Mouse (Mus musculus) gastrocnemius, adult 18-20 months (tissue): ENCODE measurements around the gene Lgals2. TPM values are rescaled to one million over a fixed set of nuclear protein-coding genes. Genes with fewer than 3 reads are reported as not detected.

ENCODE experiments used
- DNase-seq: peaks from one replicate; pipeline ENCODE4 v3.0.0; 2021; ENCODE audit warnings: low spot score
- long read RNA-seq, 2 experiments: library from polyadenylated mRNA; stranded (forward); transcript quantifications; one replicate each; pipeline ENCODE4 v2.0.0; 2021
- total RNA-seq, 2 experiments: library from RNA; stranded (reverse); gene quantifications; 2 replicates each; pipeline ENCODE4 v1.2.3; 2021

The Lgals2 gene
- not detected for total RNA-seq
- long read RNA-seq, experiment 1 = 0 reads
- long read RNA-seq, experiment 2 = 0 reads

DNA sequence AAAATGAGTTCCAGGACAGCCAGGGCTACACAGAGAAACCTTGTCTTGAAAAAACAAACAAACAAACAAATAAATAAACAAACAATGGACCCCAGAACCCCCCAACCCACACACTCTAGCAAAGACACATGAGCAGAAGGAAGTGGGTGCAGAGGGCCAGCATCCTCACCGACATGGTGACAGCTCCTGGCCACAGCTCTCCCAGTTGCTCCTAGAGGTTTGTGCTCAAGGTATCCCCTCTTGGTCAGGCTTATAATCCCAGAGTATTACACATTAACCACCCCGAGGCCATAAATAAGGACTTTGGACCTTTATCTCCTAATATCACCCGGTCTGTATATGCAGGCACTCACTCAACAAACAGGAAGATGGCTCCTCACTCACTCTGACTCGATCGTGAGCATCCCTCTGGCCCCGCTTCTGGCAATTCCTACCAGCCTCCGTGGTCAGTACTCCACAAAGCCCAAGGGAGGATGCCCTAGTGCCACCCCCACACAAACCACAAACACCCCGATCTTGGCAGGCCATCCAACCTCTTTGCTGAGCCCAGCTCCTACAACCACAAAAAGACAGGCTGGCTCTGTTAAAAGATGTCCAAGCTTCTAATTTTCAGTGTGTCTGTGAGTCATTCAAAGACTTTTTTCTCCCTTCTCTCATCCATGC, at the start of gene Lgals2:
TSS of gene Lgals2 (minus strand) at position 227 of the 663 bp plus-strand sequence.
- DNase-seq = no peak

DNA sequence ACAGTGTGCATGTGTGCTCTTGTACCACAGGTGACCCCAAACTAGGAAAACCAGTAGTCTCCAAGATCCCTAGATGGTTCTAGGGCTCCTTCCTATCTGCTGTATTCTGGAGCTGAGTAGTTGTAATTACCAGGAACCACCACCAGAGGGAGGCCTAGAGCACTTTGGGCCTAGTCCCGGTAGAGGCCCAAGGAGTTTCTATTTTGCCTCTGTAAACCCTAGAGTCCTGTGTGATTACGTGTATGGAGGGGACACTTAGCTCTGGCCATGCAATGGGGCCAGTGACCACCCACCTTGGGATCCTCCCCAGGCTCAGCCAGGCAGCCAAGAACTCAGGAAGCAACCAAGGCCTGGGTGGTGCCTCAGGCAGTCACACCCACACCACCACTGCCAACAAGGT, 47.9 kb upstream of the Lgals2 start:
- DNase-seq = peak; percentile 84

DNA sequence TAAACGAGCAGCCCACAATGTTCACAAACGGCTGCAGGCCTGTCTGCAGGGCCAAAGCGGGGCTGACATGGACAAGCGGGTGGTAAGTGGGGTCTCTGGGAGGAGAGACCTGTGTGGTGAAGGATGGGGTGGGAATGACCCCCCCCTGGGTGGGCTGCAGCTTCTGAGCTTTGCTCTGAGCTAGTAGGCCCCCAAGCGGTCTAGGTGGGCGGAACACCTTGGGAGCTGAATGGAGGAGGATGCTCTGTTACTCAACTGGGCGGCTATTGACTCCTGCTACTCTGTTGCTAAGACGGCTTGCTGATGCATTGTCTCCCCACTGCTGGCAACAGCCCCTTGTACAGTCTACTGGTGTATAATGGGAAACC, 46.1 kb upstream of the Lgals2 start:
- no peak for DNase-seq

DNA sequence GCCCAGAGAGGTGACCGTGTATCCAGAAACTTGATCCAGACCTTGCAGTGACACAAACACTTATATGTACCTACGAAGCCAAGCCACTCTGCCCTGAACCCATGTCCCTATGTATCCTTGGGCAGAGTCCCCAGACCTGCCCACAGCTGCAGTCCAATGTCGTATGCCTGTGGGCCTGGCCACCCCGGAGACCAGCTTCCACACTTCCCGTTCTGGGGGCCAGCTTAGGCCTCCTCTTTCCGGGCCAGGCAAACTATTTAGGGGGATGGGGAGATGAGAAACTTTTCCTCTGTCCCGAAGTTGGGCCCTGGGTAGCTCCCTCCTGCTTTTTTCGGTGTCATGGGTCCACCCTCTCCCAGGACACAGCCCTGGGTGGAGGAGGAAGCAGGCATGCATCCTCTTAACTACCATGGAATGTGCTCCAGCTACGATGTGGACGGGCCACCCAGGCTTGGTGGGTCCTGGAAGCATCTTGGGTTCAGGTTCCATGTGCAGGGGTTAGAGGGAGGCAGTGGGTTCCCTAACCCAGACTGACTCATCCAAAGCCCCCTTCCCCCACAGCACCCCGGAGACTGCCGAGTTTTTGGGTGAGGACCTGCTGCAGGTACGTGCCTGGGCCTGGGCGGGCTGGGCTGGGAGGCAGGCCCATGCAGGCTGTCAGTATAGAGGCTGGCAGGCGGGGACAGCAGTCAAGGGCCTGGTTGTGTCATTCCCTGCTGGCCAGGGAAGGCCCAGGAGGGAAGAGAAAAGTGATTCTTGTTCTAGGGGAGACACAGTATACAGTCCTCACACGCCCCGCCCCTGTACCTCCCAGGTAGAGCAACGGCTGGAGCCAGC, 45.5 kb upstream of the Lgals2 start:
- DNase-seq = no peak

DNA sequence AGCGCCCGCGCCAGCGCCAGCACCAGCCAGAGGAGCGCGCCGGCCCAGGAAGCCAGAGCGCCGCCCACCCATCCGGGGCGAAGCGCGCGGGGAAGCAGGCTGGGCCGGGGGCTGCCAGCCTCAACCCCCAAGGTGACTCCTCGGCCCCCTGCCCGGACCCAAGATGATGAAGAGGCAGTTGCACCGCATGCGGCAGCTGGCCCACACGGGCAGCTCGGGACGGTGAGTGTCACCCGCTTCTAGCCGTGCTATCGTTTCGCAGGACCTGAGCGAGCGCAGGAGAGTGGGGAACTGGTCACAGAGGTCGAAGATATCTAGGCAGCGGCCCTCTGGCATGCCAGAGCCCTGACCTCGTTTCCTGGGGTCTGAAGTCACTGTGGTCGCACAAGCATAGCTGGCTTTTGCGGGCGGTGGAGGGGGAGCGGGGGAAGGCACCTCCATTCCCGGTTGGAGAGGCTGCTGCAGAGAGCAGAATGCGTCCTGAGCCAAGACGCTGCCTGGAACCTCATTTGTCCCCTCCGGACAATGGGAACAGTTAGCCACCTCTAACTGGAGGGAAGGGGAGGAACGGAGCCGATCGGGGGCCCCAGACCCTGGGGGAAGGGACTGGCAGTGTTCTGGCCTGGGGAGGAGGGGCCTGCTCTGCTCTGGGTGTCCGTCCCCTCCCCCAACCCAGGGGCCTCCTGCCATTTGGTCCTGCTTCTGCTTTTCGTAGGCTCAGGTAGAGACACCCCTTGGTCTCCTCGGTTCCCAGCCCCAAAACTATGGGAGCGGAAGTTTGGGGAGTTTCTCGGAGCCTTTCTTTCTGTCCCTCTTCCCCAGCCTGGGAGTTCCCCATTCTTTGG, 44.6 kb upstream of the Lgals2 start, which contains the start of gene Sh3bp1:
TSS of gene Sh3bp1 (plus strand) at position 29 of the 845 bp plus-strand sequence.
- peak; percentile 51 for DNase-seq

DNA sequence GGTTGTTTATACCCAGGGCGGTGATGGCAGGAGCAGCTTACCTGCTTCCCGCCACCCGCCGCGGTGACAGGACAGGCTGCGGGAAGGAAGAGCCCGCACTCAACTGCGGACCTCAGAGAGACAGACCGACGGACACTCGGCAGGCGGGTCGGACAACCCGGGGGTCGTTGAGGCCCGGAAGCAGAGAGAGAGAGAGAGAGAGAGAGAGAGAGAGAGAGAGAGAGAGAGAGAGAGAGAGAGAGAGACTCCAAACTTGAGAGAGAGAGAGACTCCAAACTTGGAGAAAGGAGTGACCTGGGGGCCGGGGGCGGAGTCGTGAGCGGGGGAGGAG, 44.0 kb upstream of the Lgals2 start, which contains the start of gene Gm49510:
TSS of gene Gm49510 (plus strand) at position 259 of the 331 bp plus-strand sequence.
- DNase-seq = no peak

DNA sequence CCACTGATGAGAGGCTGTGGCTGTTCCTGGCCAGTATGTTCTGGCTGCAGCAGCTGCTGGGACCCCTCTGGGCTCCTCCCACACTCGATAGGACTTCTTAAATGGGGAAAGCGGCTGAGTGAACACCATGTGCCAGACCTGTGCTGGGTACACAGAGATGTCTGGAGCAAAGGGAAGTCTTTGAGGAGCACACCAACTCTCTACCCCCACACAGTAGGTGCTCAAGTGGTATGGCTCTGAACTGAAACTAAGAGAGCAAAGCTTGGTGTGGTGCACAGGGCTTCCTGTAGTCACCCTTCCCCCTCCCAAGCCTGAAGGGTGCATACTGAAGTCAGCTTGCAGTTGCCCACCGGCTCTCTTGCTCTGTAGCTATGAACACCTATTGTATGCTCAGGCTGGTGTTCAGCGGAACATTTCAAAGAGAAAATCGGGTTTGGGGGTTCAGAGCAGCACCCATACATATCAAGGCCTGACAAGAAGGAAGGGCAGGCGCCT, 43.2 kb upstream of the Lgals2 start:
- no peak for DNase-seq

DNA sequence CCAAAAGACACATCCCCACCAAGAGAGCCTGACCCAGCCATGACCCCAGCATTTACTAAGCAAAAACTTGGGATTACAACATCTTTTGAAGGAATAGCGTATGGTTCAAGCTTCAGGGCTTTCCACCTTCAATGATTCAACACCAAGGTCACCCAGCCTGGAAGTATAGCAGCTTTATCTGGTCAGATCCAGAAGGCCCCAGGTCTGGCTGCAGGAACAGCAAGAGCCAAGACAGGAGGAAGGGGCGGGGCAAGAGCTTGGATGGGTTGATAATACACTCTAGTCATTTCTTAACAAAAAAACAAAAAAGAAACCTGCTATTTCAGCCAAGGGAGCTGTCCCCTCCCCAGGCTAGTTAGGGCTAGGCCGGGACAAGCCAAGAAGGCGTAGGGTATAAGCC, 42.2 kb upstream of the Lgals2 start:
- DNase-seq = no peak

DNA sequence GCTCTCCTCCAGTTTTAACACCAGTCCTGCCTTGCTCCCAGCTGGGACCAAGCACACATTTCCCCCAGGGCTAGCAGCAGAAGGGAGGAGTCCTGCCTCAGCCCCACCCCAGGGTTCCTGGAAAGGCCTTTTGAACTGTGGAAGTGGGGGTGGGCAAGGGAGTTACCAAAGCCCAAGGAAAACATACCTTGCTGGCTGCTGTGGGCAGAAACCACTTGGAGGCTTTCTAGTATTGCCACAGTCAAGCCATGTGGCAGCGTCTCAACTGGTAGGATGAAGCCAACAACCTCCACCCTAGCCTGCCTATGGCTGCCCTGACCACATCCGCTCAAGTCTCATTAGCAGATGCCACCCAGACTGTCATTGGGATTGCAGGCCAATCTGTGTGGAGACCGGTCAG, 40.8 kb upstream of the Lgals2 start:
- DNase-seq = no peak

DNA sequence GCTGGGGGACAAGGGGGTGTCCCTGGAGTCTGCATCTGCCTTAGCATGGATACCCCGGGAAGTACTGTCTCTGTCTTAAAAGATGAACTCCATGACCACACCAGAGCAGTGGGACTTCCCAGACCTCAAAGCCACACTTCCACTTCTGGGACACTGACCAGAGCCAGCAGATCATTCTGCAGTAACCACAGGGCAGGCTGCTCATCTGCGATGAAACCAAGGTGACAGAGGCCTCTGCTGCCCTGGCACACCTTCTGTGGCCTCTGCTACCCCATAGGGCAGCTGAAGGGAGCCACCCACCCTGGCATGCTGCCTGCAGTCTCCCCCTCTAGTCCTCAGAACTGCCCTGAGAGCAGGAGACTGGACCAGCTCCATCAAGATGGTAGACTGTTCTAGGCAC, 40.4 kb upstream of the Lgals2 start:
- DNase-seq = no peak

DNA sequence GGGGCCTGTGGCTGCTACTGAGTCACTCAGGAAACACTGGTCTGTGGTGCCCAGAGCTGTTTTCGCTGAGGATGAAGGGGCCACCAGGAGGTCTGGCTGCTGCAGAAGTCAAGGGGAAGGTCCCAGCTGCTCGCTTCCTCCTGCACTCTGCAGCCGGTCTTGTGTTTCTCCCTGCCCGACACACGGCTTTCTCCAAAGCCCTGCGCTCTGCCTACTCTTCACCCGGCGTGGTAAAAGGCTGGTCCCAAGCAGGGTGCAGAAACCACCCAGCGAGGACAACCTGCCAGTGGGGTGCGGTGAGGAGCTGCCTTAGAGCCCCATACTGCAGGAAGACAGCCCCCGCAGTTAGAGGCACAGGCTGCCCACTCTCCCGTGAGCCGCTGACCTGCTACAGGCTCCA, 39.4 kb upstream of the Lgals2 start:
- DNase-seq = no peak

DNA sequence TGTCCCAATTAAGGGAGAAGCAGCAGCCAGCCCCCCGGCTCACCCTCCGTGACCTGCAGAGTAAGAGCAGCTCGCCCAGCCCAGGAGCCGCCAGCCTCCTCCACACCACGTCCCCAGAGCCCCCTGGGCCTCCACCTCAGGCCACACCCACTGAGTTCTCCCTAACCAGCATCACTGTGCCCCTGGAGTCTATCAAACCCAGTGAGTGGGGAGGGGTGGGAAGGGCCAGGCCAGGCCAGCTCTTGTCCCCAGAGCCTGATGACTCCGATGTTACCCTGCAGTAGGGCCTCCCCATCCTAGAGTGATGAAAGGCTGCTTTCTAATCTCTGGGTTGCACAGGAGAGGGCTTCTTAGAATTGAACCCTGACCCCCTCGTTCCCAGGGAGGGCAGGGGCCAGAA, 37.1 kb upstream of the Lgals2 start:
- DNase-seq = no peak

DNA sequence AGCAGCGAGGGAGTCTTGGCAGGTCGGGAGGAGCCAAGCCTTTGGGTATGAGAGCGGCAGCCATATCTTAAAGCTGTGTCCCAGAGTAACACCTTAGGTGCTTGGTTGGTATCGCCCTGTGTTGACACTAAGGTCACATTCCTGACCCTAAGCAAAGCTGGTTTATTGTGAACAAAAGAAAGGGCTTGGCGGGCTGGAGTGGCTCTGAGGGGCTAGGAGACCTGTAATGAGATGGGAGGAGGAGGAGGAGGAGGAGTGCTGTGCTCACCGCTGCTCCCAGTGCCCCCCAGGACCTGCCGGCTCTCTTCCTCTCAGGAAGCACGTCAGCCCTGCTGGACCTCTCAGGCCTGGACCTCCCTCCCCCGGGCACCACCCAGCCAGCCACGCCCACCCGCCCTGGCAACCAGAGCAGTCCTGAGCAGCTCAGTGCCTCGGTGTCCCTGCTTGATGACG, 34.1 kb upstream of the Lgals2 start:
- no peak for DNase-seq

DNA sequence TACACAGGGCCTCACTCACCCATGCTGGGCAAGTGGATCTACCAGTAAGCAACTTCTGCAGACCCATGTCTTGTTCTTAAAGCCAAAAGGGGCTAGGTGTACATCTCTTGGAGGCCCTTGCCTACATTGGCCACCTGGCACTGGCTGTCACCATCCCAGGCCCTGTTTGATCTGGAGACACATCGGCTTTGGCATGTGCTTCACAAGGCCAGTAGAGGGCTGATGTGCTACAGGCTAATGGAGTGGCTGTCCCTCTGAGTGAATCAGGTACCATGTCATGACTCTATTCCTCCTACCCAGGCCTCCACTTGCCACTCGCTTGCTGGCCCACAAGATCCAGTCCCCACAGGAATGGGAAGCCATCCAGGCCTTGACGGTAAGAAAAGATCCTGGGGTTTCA, 26.5 kb upstream of the Lgals2 start:
- DNase-seq = no peak

DNA sequence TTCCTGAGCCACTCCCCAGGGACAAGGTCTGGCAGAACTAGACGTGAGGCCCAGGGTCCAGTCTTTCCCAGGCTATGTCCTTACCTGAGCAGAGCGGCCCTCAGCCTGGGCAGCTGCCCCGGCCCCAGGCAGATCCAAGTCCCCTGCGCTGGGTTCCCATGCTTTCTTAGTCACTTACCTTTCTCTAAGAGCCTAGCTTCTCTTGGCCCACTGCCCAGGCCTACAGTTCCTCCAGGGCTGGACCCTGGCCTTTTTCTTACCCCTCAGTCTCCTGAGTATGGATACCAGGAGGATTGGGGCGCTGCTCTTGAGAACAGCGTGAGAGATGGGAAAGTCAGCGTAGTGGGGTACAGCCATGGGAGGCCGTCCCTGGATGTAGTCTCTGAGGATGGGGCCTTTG, 25.1 kb upstream of the Lgals2 start:
- no peak for DNase-seq

DNA sequence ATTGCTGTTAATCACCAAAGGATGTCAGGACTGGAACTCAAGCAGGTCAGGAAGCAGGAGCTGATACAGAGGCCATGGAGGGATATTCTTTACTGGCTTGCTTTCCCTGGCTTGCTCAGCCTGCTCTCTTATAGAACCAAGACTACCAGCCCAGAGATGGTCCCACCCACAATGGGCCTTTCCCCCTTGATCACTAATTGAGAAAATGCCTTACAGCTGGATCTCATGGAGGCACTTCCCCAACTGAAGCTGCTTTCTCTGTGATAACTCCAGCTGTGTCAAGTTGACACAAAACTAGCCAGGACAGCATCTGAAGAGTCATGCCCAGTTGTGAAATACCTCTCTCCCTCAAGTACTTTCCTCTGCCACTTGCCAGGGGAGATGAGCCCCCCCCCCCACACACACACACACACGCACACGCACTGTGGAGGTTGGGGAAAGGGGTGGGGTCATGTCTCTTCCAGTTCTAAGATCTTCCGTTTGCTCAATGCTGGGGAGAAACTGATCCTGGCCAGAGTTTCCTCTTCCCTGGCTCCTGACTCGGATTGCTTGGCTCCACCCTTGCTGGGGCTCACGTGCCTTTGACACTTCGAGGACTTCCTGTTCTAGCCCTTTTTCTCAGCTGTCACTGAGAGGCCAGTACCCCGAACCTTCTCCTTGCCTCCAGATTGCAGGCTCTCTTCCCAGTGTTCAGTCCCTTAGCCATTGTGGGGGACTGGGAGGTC, 23.6 kb upstream of the Lgals2 start:
- peak; percentile 38 for DNase-seq

DNA sequence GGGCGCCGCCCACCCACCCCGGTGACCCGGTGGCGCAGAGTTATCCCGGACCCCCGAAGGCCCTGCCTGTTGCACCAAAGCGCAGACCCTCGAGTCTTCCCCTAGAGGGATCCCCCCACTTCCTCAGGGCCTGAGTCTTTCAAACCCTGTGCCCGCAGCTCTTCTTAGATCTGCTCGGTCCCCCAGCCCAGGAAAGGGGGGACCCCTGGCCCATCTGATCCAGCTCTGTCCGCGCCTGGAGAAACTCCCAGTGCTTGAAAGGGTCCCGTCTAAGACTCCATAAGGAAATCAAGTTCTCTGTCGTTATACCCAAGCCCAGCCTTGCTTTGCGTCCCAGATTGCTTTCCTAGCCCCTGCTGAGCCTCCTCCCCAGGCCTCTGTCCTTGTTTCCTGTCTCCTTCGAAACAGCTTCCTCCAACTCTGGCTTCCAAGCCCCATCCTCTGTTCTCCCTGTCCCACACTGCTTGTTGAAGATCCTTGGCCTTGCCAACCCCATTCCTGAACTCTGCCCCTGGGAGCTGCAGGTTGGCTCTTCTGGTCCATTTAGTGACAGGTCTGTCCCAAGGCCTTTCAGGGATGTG, 22.6 kb upstream of the Lgals2 start:
- no peak for DNase-seq

DNA sequence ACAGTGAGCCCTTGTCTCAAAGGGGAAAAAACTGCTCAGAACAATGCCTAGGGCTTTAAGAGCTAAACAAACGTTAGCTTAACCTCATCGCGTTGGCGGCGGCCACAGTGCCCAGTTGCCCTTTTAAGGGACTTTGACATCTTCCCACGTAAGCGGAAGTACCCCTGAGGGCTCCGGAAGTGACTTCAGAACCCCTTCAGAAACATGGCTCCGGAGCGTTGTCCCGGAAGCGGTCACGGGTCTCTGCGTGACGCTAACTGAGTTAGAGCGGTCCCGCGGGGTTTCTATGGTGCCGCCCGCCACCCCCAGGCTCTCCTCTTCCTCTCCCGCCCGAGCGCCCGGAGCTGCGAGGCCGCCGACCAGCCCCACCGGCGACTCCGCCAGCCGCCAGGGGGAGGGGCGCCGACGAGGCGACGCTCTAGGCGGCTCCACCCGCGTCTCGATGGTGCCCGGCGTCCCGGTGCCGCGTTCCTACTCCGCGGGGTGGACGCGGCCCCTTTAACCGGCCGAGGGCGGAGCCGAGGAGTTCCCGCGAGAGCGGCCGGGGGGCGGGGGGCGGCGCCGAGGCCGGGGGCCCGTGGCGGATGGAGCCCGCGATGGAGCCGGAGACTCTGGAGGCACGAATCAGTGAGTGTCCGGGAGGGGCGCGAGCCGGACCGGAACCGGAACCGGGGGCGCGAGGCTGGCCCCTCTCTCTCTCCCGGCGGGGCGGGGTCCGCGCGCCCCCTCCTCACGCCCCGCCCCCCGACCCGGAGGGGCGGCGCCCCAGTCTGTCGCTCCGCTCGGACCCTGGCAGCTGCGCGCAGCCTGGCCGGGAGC, 21.9 kb upstream of the Lgals2 start, which contains the start of gene Gga1:
TSS of gene Gga1 (plus strand) at position 200 of the 819 bp plus-strand sequence.
- peak; percentile 95 for DNase-seq

DNA sequence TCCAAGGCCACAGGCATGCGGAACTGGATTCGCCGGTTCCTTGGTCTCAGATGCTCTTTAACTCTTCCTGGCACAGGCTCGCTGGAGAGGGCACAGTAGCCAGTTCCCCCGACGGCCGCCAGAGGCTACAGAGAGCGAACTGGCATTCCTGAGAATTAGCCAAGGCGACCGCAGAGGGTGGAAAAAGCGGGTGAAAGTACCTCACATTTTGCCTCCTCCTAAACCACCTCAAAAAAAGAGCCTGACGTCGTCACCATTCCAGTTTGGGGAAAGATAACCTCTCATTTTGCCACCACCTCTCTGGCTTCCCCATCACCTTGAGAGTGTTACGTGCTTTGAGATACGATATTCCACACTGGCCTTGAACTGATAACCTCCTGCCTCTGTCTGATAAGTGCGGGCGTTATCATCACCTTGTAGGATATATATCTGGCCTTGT, 20.9 kb upstream of the Lgals2 start:
- peak; percentile 68 for DNase-seq

DNA sequence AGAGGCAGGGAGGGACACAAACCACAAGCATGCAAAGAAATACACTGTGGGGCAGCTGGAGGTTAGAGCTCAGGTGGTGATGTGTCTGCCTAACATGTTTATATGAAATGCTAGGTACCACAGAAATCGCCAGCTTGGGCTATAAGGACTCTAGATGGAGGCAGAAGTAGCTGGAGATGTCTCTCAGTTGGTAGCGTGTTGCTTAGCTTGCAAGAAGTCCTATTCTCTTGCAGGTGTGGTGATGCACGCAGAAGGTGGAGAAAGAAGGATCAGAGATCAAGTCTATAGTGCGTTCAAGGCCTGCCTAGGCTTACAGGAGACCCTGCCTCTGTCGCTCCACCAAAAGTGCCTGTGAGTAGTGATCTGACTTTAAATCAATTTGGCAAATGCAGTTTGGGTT, 20.2 kb upstream of the Lgals2 start:
- no peak for DNase-seq
